Mouse (Mus musculus) ovary, postnatal 10 days (tissue): ENCODE measurements around the gene Mrpl2.

ENCODE experiments used
- DNase-seq: peaks from one replicate; pipeline ENCODE4 v3.0.0; 2022; ENCODE audit warnings: low spot score

Mrpl2 gene

DNA sequence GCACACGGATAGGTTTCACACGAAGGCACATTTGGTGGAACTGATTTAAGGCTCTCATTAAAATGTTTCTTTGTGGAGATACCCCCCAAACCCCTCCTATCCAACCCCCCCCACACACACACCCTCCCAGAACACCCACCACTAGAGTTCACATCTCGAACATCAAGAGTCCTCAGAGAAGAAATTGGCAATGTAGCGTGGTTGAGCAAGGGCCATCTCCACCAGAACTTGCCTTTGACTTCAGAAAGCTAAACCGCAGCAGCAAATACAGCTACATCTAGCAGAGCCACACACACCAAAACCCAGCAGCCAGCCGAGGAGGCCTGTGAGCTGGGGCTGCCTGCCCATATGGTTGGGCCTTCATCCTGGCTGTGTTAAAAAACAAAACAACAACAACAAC is 18.6 kb upstream of the Mrpl2 start:
- DNase-seq = no peak

DNA sequence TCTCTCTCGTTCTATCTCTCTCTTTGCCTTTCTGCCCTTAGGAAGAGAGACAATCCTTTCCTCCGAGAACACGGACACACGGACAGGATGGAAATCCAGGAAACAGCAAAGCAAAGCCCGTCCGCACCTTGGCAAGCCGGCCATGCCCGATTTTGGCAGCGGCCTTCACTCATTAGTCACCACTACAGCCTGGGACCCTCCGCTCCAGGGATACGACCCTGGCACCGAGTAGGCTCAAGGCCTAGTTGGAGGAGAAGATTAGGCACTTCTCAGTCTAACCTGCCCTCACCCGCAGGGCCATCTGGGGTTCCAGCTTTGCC is 17.6 kb upstream of the Mrpl2 start:
- peak; percentile 33 for DNase-seq

DNA sequence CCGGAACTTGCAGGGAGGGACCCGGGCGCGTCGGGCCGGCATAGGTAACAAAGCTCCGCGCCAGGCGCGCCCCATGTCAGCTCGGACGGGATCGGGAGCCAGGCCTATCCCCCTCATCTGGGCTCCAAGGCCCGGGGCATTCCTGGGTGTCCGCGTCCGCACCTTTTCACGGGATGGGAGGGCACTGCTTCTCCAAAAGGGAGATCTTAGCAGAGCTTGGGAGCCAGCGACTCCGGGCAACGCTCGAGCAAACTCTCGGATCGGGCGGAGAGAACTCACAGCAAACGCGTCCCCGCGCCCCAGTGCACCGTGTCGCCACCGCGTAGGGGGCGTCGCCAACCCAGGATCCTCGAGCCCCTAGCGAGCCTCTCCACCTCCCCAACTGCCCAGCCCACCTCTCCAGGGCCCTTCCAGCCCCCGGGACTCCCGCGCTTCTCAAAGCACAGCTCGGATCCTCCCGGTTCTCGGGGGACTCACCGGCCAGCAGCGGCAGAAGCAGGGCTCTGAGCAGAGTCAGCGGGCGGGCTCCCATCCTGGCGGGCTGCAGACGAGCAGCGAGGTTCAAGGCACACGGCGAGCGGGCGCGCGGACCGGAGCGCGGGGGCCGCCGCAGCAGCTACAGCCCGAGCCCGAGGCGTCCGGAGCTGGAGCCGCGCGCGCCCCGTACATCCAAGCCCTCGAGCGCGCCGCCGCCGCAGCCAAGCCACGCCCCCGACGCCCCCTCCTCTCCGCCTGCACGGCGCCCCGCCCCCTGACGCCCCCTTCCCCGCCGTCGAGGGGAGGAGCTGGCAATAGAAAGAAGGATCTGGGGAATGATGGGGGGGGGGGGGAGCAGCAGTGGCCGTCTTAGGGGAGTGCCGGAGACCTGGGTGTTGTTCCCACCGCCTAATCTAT is 17.0 kb upstream of the Mrpl2 start, which contains the start of gene Ptk7:
Ptk7 (minus strand) TSS at position 714 of the 894 bp plus-strand sequence.
- DNase-seq = peak; percentile 73

GRCm38 (mm10) chr17:46629685-46630441 is 16.2 kb upstream of the Mrpl2 start:
- DNase-seq = peak; percentile 50

DNA sequence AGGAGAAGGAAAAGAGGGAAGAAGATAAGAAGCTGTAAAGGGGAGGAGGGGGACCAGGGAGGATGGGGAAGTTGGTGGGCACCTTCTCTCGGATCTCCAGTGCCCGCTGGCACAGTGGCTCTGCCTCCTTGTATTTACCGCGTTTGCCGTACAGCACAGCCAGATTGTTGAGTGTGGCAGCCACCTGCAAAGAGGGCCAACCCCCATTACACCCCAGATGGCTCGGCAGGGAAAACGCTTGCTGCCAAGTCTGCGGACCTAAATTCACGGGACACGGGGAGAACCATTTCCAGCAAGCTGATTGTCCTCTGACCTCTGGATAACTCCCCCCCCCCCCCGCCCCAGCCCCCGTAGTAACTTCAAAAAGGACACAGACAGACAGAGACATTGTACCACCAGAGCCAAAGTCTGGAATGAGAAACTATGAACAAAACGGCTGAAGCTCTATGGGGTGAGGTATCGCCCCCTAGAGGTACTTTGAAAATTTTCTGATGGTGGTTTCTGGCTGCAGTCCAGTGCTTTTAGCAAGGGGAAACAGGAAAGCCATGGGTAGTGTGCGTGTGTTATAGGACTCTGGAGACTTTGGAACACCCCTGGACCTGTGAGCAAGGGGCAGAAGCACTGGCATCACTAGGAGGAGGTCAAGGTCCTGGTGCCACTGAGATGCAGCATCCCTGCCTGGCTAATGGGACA is 9.1 kb upstream of the Mrpl2 start:
- DNase-seq = no peak

- DNase-seq = no peak
These were observed 6.1 kb upstream of the Mrpl2 start for GRCm38 (mm10) chr17:46639929-46640328.

- no peak for DNase-seq
These were observed 4.0 kb upstream of the Mrpl2 start for GRCm38 (mm10) chr17:46642060-46642459.

GRCm38 (mm10) chr17:46644152-46644805 is 1.8 kb upstream of the Mrpl2 start:
- DNase-seq = no peak

GRCm38 (mm10) chr17:46644916-46645475 is 1.0 kb upstream of the Mrpl2 start:
- no peak for DNase-seq

DNA sequence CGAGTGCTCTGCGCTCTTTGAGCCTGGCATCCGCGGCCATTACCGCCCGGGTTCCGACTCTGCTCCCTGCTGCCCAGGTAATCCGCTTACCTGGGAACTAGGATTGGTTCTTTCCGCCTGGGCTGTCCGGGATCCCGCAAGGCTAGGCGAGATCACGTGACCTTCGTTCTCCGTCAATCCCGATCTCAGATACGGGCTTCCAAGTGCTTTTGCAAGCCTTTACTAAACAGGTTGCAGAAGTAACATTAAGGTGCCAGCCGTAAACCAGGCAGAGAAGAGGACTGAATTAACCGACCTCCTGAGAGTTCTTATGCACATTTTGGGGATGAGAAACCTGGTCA is 263 bp downstream of the Mrpl2 start:
- DNase-seq = no peak

DNA sequence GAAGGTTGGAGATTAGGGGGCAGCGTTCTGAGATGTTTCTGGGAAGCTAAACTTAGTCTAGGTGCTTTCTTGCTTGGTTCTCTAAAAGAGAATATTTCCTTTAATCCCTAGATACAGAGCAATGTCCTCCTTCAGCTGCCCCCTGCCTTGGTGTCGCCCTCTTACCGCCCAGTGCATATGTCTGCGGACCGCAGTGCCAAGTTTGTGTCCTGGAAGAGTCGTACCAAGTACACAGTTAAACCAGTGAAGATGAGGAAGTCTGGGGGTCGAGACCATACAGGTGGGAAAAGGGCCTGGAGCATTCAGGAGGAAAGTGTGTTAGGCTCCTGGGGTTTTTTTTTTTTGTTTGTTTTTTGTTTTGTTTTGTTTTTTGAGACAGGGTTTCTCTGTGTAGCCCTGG is 1.2 kb downstream of the Mrpl2 start:
- no peak for DNase-seq

GRCm38 (mm10) chr17:46648436-46648835 is 2.4 kb downstream of the Mrpl2 start:
- DNase-seq = no peak

DNA sequence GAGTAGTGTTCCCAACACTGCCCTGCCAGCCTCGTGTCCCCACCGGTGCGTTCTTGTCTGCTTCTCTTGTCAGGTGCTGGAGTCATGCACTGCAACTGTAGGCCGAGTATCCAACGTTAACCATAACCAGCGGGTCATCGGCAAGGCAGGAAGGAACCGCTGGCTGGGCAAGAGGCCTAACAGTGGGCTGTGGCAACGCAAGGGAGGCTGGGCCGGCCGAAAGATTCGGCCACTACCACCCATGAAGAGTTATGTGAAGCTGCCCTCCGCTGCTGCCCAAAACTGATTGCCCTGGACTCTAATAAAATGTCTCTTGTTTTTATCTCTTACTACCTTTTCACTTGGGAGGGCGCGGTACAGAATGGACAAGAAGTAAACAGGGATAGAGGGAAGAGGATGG is 3.8 kb downstream of the Mrpl2 start:
- DNase-seq = no peak

DNA sequence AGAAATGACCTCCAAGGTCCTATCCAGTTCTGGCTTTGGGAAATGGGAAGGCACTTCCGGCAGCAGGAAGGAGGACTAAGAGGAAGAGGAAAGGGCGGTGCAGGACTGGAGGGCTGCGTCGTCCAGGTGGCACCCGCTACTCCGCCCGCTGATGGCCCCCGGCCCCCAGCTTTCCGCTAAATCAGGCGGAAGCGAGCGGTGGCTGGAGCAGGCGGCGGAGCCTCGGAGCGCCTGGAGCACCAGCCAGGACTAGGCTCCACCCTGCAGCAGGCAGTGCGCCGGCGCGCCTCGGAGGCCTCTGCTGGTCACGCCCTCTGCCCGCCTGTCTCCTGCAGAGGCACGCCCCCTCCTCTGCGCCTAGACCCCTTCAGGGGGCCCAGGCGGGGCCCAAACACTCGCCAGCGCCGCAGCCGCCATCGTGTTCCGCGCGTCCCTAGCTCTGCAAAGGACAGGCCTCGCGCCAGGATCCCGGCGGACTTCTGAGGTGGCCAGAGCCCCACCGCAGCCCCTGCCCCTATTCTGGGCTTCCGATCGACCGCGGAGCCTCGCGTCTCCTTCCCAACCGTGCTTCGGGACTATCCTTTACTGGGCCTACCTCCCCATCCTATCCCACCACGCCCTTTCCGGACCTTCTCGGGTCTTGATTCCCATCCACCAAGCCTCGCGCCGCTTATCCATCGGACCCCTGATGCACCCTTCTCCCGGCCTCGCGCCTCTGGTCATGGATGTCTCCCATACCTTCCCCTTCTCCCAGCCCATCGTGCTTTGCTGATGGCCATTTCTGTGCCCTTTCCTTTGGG is 4.4 kb downstream of the Mrpl2 start, which contains the start of gene Cul7:
Cul7 (plus strand) TSS at position 106 of the 800 bp plus-strand sequence.
- peak; percentile 76 for DNase-seq

- DNase-seq = no peak
These were observed 5.3 kb downstream of the Mrpl2 start for GRCm38 (mm10) chr17:46651292-46651691.

GRCm38 (mm10) chr17:46651755-46652547 is 5.9 kb downstream of the Mrpl2 start:
- DNase-seq = no peak

DNA sequence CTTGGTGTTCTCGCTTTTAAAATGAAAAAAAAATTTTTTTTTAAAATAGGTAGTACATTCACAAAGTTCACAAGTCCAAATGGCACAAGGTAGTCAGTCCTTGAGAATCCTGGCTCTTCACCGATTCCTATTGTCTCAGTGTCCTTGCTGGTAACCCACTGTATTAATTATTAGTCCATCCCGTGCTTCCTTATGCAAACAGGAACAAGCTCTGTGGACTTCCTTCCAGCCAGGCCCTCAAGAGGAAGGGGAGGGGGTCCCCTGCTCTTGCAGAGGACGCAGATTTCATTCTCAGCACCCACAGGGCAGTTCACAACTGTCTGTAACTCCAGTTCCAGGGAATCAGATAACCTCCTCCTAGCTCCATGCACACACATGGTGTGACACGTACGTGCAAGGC is 10.0 kb downstream of the Mrpl2 start:
- DNase-seq = no peak

DNA sequence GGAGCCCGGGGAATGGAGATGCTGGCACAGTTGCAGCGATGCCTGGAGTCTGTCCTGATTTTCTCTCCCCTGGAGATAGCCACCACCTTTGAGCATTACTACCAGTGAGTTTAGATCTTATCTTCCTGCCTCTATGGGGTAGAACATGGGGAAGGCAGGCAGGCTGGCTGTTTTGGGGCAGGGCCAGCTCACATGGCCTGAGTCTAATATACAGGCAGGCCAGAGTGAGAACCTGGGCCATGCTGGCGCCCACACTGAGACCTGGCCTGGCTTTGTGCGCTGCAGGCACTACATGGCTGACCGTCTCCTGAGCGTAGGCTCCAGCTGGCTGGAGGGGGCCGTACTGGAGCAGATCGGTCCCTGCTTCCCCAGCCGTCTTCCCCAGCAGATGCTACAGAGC is 15.3 kb downstream of the Mrpl2 start:
- DNase-seq = no peak

DNA sequence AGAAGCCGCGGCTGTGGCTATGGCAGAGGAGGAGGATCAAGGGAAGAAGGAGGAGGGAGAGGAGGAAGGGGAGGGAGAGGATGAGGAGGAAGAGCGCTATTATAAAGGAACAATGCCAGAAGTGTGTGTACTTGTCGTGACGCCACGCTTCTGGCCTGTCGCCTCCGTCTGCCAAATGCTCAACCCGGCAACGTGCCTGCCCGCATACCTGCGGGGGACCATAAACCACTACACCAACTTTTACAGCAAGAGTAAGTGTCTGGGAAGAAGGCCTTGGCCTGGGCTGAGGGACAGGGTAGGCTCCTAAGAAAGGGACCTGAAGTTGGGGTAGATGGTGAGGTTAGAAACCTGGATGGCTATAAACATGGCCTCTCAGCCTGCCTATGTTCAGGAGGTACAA is 16.0 kb downstream of the Mrpl2 start:
- DNase-seq = no peak

DNA sequence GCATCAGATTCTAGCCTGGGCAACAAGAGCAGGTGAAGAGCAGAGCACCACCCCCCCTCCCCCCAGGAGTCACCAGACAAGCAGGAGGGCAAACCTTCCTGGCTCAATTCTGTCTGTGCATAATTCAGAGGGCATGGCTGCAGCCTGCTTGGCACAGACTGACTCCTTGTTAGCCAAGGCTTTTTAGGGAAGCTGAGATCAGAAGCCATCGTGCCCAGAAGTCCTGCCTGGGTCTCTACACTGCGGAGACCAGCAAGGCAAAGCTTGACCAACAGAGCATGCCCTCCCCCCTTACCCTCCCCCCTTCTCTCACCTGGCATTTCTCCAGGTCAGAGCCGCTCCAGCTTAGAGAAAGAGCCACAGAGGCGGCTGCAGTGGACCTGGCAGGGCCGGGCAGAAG is 16.7 kb downstream of the Mrpl2 start:
- no peak for DNase-seq
